Comparison of ENCODE assay signal across 8 mouse cellular contexts in genomic region chr16:90167646-90168045, GRCm38 (mm10). TPM values are rescaled to one million over a fixed set of nuclear protein-coding genes. Genes with fewer than 3 reads are reported as not detected.
DNase-seq lines count a peak whose midpoint lies in the region; ATAC-seq and TF ChIP-seq lines count a peak whose summit lies in the region.

No protein-coding gene starts in this region.

- H3K4me1 ChIP-seq in ES-E14 (ENCODE audit: control insufficient read depth in 2 of 2, insufficient read depth in 2 of 2, low read length in 2 of 2, poor library complexity in 1 of 2): peaks cover 17 to 20% of the 10 kb centered on the region in 2 experiments
- H3K4me1 ChIP-seq in forebrain, embryonic 16.5 days (replicated peaks; ENCODE audit: control insufficient read depth, insufficient read depth, low read length): no peaks in the 10 kb centered on the region
- no peaks in the 10 kb centered on the region for H3K4me1 ChIP-seq in hindbrain, postnatal 0 days (ENCODE audit: insufficient read depth, low read length)
- no peaks in the 10 kb centered on the region for H3K4me1 ChIP-seq in limb, embryonic 12.5 days (replicated peaks)

- H3K27me3 ChIP-seq in forebrain, embryonic 16.5 days (replicated peaks; ENCODE audit: control insufficient read depth, insufficient read depth, low read length): no peaks in the 10 kb centered on the region
- no peaks in the 10 kb centered on the region for H3K27me3 ChIP-seq in hindbrain, postnatal 0 days (ENCODE audit: insufficient read depth, low read length)
- no peaks in the 10 kb centered on the region for H3K27me3 ChIP-seq in limb, embryonic 12.5 days

- in situ Hi-C loops in ES-E14 (cut with MboI; ENCODE audit: low sequenced_read_pairs in 2 of 2, unreplicated experiment in 2 of 2): no loop called here

- no peak overlapping the region for H3K4me2 ChIP-seq in forebrain, embryonic 16.5 days (ENCODE audit: low read length)
- H3K4me2 ChIP-seq in hindbrain, postnatal 0 days (ENCODE audit: low read depth, low read length): no peak overlapping the region
- no peak overlapping the region for H3K4me2 ChIP-seq in limb, embryonic 12.5 days

- peak; percentile 99 for TF ChIP-seq CTCF in hindbrain, postnatal 0 days (IDR thresholded peaks at IDR 0.05; ENCODE audit: low read depth)

- ATAC-seq in forebrain, embryonic 16.5 days: peak; percentile 41; the same call in 1 of the 2 replicates
- ATAC-seq in hindbrain, postnatal 0 days: 0 out of 2 replicates have a peak, but pooled peaks have one; percentile 31
- ATAC-seq in limb, embryonic 12.5 days (ENCODE audit: insufficient number of reproducible peaks, insufficient read depth, low FRiP score, low TSS enrichment, low read depth): peak; percentile 30; the same call in 1 of the 2 replicates

- H3K4me3 ChIP-seq in ES-E14 (ENCODE audit: insufficient read depth in 1 of 2, low read depth in 1 of 2, low read length in 2 of 2, poor library complexity in 1 of 2, severe bottlenecking in 1 of 2): no peak overlapping the region
- H3K4me3 ChIP-seq in forebrain, embryonic 16.5 days (replicated peaks; ENCODE audit: low read length): no peak overlapping the region
- no peak overlapping the region for H3K4me3 ChIP-seq in hindbrain, postnatal 0 days (ENCODE audit: low read length)
- H3K4me3 ChIP-seq in limb, embryonic 12.5 days (replicated peaks): no peak overlapping the region

- no peaks in the 10 kb centered on the region for H3K9me3 ChIP-seq in ES-E14 (ENCODE audit: control insufficient read depth, insufficient read depth, low read depth, low read length)
- H3K9me3 ChIP-seq in forebrain, embryonic 16.5 days (ENCODE audit: control insufficient read depth, low read length): no peaks in the 10 kb centered on the region
- H3K9me3 ChIP-seq in hindbrain, postnatal 0 days (ENCODE audit: low read length): no peaks in the 10 kb centered on the region
- H3K9me3 ChIP-seq in limb, embryonic 12.5 days: peaks cover 4% of the 10 kb centered on the region; the same call in 1 of the 2 replicates

- no peaks in the 10 kb centered on the region for H3K36me3 ChIP-seq in ES-E14 (ENCODE audit: control insufficient read depth, insufficient read depth, low read length, poor library complexity, severe bottlenecking)
- no peaks in the 10 kb centered on the region for H3K36me3 ChIP-seq in forebrain, embryonic 16.5 days (ENCODE audit: control insufficient read depth, insufficient read depth)
- no peaks in the 10 kb centered on the region for H3K36me3 ChIP-seq in hindbrain, postnatal 0 days (ENCODE audit: insufficient read depth, low read length)
- no peaks in the 10 kb centered on the region for H3K36me3 ChIP-seq in limb, embryonic 12.5 days

- H3K9ac ChIP-seq in ES-E14 (ENCODE audit: insufficient read depth, low read depth, low read length, poor library complexity, severe bottlenecking): no peak overlapping the region
- H3K9ac ChIP-seq in forebrain, embryonic 16.5 days (replicated peaks; ENCODE audit: low read depth, low read length): no peak overlapping the region
- H3K9ac ChIP-seq in hindbrain, postnatal 0 days (replicated peaks; ENCODE audit: low read length): no peak overlapping the region
- H3K9ac ChIP-seq in limb, embryonic 12.5 days (replicated peaks): no peak overlapping the region

- no peak overlapping the region for H3K27ac ChIP-seq in ES-E14 (ENCODE audit: insufficient read depth, low read depth, low read length, poor library complexity, severe bottlenecking)
- H3K27ac ChIP-seq in forebrain, embryonic 16.5 days (ENCODE audit: low read length): no peak overlapping the region
- H3K27ac ChIP-seq in hindbrain, postnatal 0 days: no peak overlapping the region
- no peak overlapping the region for H3K27ac ChIP-seq in limb, embryonic 12.5 days

- 27% methylated on average over 10 of the region's 10 CpGs for WGBS in forebrain, embryonic 16.5 days
- 25% methylated on average over 10 of the region's 10 CpGs for WGBS in hindbrain, postnatal 0 days
- WGBS in limb, embryonic 12.5 days: 40% methylated on average over 10 of the region's 10 CpGs

- DNase-seq in A20 (ENCODE audit: low read depth, low spot score): peak; percentile 52
- peak; percentile 87 for DNase-seq in ES-E14 (ENCODE audit: low read depth, low spot score)
- peak; percentile 80 for DNase-seq in cerebellum, adult 11 months
- peak; percentile 89 for DNase-seq in hindbrain, postnatal 0 days (ENCODE audit: low spot score)
- peak; percentile 52 for DNase-seq in retina, adult 2 months (ENCODE audit: low read depth, low spot score)
- peak; percentile 53 to 69 for DNase-seq in thymus, postnatal 36 days

TF ChIP-seq in ES-E14, 5 proteins besides CTCF, POLR2A, EP300 and RAD21:
- TF ChIP-seq ZC3H11A (IDR thresholded peaks at IDR 0.05; ENCODE audit: borderline replicate concordance, low read depth, low read length) (peak; percentile 99), CHD2 (IDR thresholded peaks at IDR 0.05; ENCODE audit: low read depth, low read length) (no peak)

RNA-seq across cellular contexts. Expression of gene Tiam1, which starts 24.1 kb away (rescaled TPM):
- total RNA-seq in ES-E14 (2012; rRNA removed): 15.7 and 22.9 TPM in 2 replicates
- 29.5 and 32.1 TPM in 2 replicates for polyA plus RNA-seq in forebrain, embryonic 16.5 days (2015; fragmentation: Nextera tagmentation; extraction: Ambion mirVana)
- 18.2 and 26.2 TPM in 2 replicates for total RNA-seq in hindbrain, postnatal 0 days (2014; rRNA removed)
- 14.3 and 15.1 TPM in 2 replicates for polyA plus RNA-seq in hindbrain, postnatal 0 days (2015; fragmentation: Nextera tagmentation; extraction: Ambion mirVana)
- 49.5 and 59.7 TPM in 2 replicates for polyA plus RNA-seq in limb, embryonic 12.5 days (2016; fragmentation: Nextera tagmentation; extraction: Ambion mirVana)

RNA-seq across cellular contexts. Expression of gene Sod1, which starts 52.9 kb away (rescaled TPM):
- 990 and 1,081 TPM in 2 replicates for total RNA-seq in ES-E14 (2012; rRNA removed)
- 782 and 855 TPM in 2 replicates for polyA plus RNA-seq in forebrain, embryonic 16.5 days (2015; fragmentation: Nextera tagmentation; extraction: Ambion mirVana)
- total RNA-seq in hindbrain, postnatal 0 days (2014; rRNA removed): 185 and 217 TPM in 2 replicates
- polyA plus RNA-seq in hindbrain, postnatal 0 days (2015; fragmentation: Nextera tagmentation; extraction: Ambion mirVana): 1,314 and 1,323 TPM in 2 replicates
- polyA plus RNA-seq in limb, embryonic 12.5 days (2016; fragmentation: Nextera tagmentation; extraction: Ambion mirVana): 1,101 and 1,134 TPM in 2 replicates
